Mouse (Mus musculus): Measurements from ENCODE around the gene Dnah14. TPM values are rescaled to one million over a fixed set of nuclear protein-coding genes. Genes with fewer than 3 reads are reported as not detected.

The Dnah14 gene
- polyA plus RNA-seq, 1 experiment from 2014 or later: not detected

Other genes starting within 250 kb of the Dnah14 start
- not detected in 3 replicates for gene Cnih3, start 223.9 kb upstream of the Dnah14 start, polyA plus RNA-seq (2018)
- gene Ccdc121, start 65.1 kb upstream of the Dnah14 start, polyA plus RNA-seq (2018): not detected in 3 replicates